Mouse (Mus musculus) kidney, postnatal 10 days (tissue): ENCODE measurements at regions not wholly inside any gene's neighbourhood (a gene's known extent, or its start where the extent isn't known, plus 50 kb on each side); places are given as distances from the start of the nearest gene placed in this dataset.

Experiments used
- DNase-seq: peaks from one replicate; pipeline ENCODE4 v3.0.0; 2021; ENCODE audit warnings: mixed read lengths

DNA sequence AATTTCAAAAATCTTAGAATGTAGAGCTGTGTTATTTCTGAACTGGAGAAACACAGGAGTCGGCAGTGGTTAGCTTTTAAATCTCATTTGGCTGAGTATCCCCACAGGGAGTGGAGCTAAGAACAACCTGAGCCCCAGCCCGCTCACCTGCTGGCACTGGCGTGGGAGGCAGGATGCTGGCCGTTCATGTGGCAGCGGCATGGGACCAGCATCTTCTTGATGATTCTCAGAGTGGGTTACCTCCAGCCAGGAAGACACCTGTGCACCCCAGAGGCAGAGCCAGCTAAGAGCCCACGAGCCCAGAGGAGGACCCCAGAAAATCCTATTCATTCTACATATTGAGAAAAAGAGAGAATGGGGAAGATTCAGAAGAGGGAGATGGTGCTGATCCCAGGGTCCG is 181.7 kb downstream of the Vrk1 start:
- no peak for DNase-seq

- DNase-seq = no peak
Measured at GRCm38 (mm10) chr12:106199302-106199701, 189.3 kb downstream of the Vrk1 start.

DNA sequence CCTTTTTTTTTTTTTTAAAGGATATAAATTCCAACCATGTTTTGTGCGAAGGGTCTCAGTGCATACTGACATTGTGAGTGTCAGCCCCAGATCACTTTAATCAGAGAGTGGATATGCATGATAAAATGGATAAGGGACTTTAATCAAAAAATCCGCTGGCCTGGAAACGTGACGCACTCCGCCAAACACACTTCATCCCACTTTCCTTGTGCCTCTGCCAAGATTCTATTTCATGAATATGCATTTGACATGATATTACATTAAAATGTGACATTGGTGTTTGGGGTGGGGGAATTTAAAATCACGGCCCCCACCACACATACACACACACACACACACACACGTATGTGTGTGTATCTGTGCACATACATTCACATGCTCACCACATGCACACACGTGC is 193.5 kb downstream of the Vrk1 start:
- DNase-seq = no peak

DNA sequence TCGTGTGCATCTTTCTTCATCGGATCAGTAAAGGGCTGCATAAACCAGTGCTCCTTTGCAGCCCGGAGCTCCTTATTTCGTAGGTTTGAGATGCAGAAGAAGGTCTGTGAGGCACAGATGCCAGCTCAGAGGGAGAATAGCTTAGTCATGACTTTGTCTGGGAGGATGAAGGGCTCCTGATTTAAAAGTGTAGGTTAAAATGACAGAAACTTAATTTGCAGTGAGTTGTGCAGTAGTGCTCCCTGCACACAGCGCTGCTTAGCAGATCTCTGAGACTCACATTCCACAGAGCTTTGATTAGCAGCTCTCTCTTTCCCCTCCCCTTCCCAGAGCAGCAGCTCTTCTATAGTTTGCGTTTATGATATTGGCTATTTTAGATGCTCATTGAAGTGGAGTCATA is 200.9 kb downstream of the Vrk1 start:
- DNase-seq = no peak

GRCm38 (mm10) chr12:106211488-106211887 is 201.5 kb downstream of the Vrk1 start:
- no peak for DNase-seq

DNA sequence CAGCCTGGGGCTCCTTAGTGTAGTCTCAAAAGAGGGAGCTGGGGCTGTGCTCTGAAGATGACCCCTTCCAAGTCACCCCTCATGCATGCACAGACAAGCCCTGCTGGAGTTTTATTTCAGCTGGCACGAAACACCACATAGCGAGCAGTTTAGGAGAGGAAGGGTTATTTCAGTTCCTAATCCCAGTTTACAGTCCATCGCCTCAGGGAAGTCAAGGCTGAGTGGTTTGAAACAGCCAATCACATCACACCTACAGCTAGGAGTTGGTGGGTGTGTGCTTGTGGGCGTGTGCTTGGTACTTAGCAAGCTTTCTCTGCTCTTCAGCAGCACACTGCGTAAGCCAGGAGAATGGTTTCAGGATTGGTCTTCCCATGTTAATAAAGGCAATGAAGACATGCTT is 202.4 kb downstream of the Vrk1 start:
- no peak for DNase-seq

GRCm38 (mm10) chr12:106220071-106220470 is 210.0 kb downstream of the Vrk1 start:
- DNase-seq = no peak

DNA sequence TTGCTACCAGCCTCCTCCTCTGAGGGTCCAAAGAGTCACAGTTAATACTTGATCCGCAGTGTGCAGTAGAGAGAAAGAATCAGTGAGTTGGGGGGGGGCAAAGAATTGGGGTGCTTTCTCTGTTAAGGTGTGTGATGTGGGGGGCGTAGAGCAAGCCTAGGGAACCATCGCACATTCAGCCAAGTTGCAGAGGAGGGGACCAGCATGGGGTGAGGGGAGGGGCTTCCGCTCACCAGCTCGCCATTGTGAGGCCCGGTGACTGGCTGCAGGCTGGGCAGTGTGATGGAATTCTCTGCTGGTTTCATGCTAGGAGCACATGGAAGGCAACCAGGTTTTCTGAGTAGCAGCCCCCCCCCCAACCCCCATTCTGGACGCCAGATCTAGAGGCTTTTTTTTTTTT is 216.2 kb downstream of the Vrk1 start:
- no peak for DNase-seq

- no peak for DNase-seq
Measured at GRCm38 (mm10) chr12:106226776-106227562, 216.9 kb downstream of the Vrk1 start.

GRCm38 (mm10) chr12:106227563-106227840 is 217.5 kb downstream of the Vrk1 start:
- DNase-seq = no peak

GRCm38 (mm10) chr12:106245178-106245840 is 235.3 kb downstream of the Vrk1 start:
- DNase-seq = no peak

- no peak for DNase-seq
Measured at GRCm38 (mm10) chr12:106273591-106273990, 263.6 kb downstream of the Vrk1 start.

- no peak for DNase-seq
Measured at GRCm38 (mm10) chr12:106277886-106278285, 267.9 kb downstream of the Vrk1 start.

GRCm38 (mm10) chr12:106282491-106283106 is 272.6 kb downstream of the Vrk1 start:
- DNase-seq = no peak

- DNase-seq = no peak
Measured at GRCm38 (mm10) chr12:106284814-106285213, 274.8 kb downstream of the Vrk1 start.

DNA sequence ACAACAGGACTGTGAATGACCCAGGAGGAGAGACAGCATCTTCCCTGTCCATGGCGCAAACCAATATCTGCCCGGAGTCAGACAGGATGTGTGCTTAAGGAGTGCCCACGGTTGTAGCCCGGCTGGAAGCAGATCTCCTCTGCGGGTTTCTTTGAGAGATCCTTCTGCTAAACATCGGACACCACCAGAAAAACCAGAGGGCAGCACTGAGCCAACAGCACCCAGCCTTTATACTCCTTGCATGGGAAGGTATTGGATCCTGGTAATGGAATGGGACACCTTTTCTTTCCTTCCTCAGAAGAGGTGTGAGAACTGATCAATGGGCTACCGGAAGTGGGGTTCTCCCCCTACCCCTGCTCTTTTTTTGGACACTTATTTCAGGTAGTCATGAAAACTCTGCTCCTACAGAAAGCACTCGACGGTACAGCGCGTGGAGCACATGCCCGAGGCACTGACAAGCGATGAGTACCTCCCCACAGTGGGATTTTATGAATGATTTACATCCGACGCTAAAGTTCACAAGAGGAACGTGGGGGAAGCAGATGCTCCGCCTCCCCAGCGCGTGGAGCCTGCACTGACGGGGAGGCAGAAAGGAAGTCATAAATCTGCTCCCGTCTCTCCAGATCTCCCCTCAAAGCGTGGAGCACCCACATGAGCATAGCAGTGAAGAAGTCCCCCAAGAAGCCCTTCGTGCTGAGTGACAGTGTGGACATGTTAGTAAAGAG is 278.9 kb downstream of the Vrk1 start:
- DNase-seq = peak; percentile 24

DNA sequence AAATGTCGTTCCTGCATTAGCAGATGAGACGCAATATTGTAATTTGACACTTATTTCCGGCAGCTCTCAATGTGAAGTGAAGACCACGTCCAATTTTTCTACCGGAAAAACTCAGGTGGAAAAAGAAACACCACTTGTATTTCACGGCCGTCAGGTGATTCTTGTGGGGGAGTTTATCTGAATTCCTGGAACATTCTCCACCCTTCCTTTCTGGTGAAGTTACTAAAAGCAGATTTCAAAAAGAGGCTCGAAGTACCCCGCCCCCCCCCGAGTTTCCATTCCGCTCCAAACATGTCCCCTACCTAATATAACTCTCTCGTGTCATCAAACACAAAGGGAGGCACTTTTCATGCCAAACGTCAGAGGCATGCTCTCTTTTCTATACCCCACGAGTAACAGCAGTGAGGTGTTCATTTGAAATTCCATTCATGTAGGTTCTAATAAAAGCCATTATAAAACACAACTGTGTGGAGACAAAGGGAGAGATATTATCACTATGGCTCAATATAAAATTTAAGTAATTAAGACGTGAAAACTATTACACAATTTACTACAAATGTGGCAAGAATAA is 281.5 kb downstream of the Vrk1 start:
- DNase-seq = no peak

- DNase-seq = no peak
Measured at GRCm38 (mm10) chr12:106293117-106293516, 283.1 kb downstream of the Vrk1 start.

- no peak for DNase-seq
Measured at GRCm38 (mm10) chr12:106295596-106295995, 285.6 kb downstream of the Vrk1 start.

DNA sequence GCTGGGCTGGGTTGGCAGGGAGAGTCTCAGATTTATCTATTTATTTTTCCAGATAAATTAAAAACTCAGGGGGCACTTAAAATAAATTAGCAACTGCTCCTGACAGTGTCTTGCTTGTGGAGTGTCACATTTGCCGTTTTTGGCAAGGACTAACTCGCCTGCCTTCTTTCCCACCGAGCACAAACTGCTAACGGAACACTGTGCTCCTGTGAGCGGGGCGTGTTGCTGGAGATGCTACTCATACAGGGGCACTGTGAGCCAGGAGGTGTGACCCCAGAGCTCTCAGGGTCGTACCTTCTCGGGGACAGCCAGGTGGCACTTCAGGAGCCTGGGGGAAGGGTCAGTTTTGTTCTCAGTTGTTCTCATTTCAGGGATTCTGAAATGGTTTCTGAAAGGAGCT is 292.6 kb downstream of the Vrk1 start:
- DNase-seq = no peak

DNA sequence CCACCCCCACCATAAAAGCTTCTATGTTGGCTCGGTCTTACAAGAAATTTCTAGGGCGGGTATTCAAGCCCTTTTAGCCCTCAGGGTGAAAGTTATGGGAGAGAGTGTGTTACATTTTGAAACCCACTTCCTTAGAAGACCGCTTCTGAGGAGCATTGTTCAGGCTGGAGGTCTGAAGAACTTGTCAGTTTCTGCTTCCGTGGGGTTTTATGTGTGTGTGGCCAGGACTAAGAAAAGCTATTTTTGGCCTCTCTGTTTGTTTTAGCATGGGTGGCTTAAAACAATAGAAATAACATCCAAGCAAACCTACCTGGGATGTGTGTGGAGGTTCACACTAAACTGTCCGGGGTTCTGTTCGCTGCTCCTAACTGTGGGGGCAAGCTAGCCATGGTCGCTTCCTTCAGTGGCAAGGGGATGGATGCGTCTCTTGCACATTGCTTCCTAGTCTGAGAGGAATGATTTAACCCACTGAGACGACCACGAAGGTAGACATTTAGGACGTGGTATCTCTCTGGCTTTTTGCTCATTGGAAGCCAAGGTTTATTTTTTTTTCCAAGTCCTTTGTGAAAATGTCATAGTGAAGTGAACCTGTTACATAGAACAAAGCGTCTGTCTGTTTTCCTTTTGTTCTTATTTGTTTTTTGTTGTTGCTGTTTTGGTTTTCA is 298.4 kb downstream of the Vrk1 start:
- no peak for DNase-seq

GRCm38 (mm10) chr12:106308956-106309610 is 299.1 kb downstream of the Vrk1 start:
- DNase-seq = no peak
